Mouse (Mus musculus): ENCODE data around the gene Tspo. TPM values are rescaled to one million over a fixed set of nuclear protein-coding genes. Genes with fewer than 3 reads are reported as not detected.

The Tspo gene
- polyA plus RNA-seq, 1 experiment from 2014 or later = 116 TPM

DNA sequence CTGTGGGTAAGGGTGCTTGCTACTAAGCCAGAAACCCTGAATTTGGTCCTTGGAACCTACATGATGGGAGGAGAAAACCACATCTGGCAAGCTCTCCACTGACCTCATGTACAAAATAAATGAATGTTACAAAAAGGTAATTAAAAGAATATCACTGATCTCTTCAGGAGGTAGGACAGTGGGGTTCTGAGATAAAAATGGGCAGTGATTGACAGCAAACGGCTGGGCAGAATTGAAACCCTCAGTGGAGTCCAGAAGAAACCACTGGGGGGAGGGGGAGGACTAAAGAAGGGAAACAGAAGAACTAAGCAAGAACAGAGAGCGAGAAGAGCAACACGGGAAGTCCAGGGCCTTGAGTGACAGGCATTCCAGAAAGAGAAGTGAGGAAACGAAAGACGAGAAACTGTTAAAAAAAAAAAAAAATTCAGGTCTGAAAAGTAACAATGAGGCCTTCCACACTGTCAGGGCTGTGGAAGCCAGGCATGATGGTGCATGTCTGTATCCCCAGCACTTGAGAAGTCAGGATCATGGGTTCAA lies 2.4 kb upstream of the Tspo start:
- Histone ChIP-seq H3K4me3 (replicated peaks; ENCODE audit: low read length) (no peak overlapping the region), H3K4me2 (ENCODE audit: low read depth, low read length) (no peak overlapping the region), H3K36me3 (ENCODE audit: control insufficient read depth, insufficient read depth, low read length) (no peaks in the 10 kb centered on the region), H3K9me3 (replicated peaks; ENCODE audit: control insufficient read depth, low read length) (no peaks in the 10 kb centered on the region), H3K27me3 (ENCODE audit: control insufficient read depth, insufficient read depth, low read length) (no peaks in the 10 kb centered on the region), H3K4me1 (ENCODE audit: control insufficient read depth, insufficient read depth, low read length) (peaks cover 16% of the 10 kb centered on the region), H3K9ac (ENCODE audit: low read length) (no peak overlapping the region), H3K27ac (ENCODE audit: low read length) (no peak overlapping the region)
- WGBS = 59% methylated on average over 5 of the region's 5 CpGs
- ATAC-seq (ENCODE audit: insufficient read depth, low FRiP score) = no peak

DNA sequence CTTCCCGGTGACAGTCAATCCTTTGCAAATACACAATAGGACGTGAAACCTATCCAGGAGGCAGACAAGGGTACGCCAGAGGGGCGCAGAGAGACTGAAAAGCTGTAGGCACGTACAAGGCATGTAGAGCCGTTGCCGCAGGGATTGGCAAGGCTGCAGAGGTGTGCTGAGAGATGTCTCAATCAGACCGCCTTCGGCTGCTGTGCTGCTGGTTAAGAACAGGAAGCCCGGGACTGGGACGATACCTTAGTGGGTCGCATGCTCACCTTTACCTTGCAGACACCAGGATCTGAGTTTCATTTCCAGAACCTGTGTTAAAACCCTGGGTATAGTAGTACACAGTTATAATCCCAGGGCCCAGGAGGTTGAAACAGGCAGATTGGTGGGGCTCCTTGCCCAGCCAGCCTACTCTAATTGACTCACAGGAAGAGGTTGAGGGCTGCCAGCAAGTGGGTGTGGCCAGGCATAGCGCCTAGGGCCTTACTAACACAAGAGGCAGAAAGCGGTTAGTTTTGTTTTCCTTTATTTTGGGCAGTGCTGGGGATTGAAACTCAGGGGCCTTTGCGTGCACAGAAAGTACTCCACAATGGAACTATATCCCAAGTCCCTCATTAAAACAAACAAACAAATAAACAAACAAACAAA lies 644 bp upstream of the Tspo start:
- ATAC-seq (ENCODE audit: insufficient read depth, low FRiP score) = peak; percentile 68; the same call in 1 of the 2 replicates
- peak overlapping the region; percentile 52 for H3K4me3 ChIP-seq (replicated peaks; ENCODE audit: low read length)
- H3K9ac ChIP-seq (ENCODE audit: low read length) = peak overlapping the region; percentile 71; the same call in 1 of the 2 replicates
- H3K36me3 ChIP-seq (ENCODE audit: control insufficient read depth, insufficient read depth, low read length) = no peaks in the 10 kb centered on the region
- peak overlapping the region; percentile 95 for H3K4me2 ChIP-seq (ENCODE audit: low read depth, low read length)
- H3K27me3 ChIP-seq (ENCODE audit: control insufficient read depth, insufficient read depth, low read length) = no peaks in the 10 kb centered on the region
- peak overlapping the region; percentile 77 for H3K27ac ChIP-seq (ENCODE audit: low read length)
- H3K9me3 ChIP-seq (replicated peaks; ENCODE audit: control insufficient read depth, low read length) = no peaks in the 10 kb centered on the region
- 26% methylated on average over 15 of the region's 15 CpGs for WGBS
- peaks cover 15% of the 10 kb centered on the region for H3K4me1 ChIP-seq (ENCODE audit: control insufficient read depth, insufficient read depth, low read length)

DNA sequence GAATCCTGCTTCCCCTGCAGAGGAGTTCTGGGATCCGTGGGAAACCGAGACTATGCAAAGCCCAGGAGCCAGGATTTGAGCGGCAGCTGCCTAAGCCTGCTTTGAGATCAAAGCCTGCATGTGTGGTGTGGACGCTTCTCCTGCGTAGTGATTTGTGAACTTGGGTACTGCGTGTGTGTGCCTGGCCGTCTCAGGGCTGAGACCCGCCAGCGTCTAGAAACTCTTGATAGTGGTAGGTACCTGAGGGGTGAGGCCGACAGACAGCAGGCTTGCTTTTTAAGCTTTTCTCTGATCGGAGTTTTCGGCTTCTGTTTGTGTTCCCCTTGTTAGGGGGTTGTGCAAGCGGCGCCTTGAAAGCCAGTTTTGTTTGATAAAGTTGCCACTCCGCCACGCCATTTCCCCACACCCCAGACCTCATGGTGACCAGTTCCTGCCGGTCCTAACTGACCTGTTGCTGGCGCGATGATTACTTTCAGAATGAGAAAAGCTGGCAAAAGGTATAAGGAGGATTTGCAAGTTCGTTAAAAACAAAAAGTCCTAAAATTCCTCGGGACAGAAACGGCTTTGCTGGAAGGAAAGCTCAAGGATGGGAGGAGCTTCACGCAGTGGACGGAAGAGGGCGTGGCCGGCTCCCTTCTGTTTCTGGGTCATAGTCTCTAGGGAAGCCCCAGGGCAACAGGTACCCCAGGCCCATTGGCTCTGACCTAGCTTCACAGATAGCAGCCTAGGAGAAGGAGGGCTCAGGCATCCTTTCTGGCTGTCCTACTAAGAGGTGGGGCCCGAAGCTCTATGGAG lies 662 bp downstream of the Tspo start:
- H3K27me3 ChIP-seq (ENCODE audit: control insufficient read depth, insufficient read depth, low read length) = no peaks in the 10 kb centered on the region
- H3K27ac ChIP-seq (ENCODE audit: low read length) = peak overlapping the region; percentile 77
- peak overlapping the region; percentile 52 for H3K4me3 ChIP-seq (replicated peaks; ENCODE audit: low read length)
- peak; percentile 31; the same call in 1 of the 2 replicates for ATAC-seq (ENCODE audit: insufficient read depth, low FRiP score)
- H3K9ac ChIP-seq (ENCODE audit: low read length) = peak overlapping the region; percentile 71
- WGBS = 2% methylated on average over 27 of the region's 27 CpGs
- no peaks in the 10 kb centered on the region for H3K9me3 ChIP-seq (replicated peaks; ENCODE audit: control insufficient read depth, low read length)
- peak overlapping the region; percentile 95 for H3K4me2 ChIP-seq (ENCODE audit: low read depth, low read length)
- H3K4me1 ChIP-seq (ENCODE audit: control insufficient read depth, insufficient read depth, low read length) = peaks cover 15% of the 10 kb centered on the region
- H3K36me3 ChIP-seq (ENCODE audit: control insufficient read depth, insufficient read depth, low read length) = no peaks in the 10 kb centered on the region

DNA sequence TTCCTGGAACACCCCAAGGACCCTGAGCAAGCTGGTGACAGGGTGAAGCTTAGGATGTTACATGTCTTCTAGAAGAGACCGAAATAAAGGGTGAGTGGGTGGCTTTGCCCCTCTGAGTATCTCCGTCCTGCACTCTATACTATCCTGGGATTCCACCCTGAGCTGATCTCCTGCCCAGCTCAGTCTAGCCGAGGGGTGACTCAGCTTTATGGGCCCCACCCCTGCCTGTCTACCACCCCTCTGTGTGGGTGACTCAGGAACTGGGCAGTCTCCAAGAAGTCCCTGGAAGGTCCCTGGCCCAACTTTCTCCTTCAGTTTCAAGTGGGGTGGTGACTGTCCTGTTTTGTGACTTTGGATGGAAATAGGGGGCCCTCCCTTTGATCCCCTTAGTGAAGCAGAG lies 2.0 kb downstream of the Tspo start:
- Histone ChIP-seq H3K9me3 (replicated peaks; ENCODE audit: control insufficient read depth, low read length) (no peaks in the 10 kb centered on the region), H3K4me1 (ENCODE audit: control insufficient read depth, insufficient read depth, low read length) (peaks cover 15% of the 10 kb centered on the region), H3K4me2 (ENCODE audit: low read depth, low read length) (no peak overlapping the region), H3K36me3 (ENCODE audit: control insufficient read depth, insufficient read depth, low read length) (no peaks in the 10 kb centered on the region), H3K27ac (ENCODE audit: low read length) (no peak overlapping the region), H3K9ac (ENCODE audit: low read length) (no peak overlapping the region), H3K27me3 (ENCODE audit: control insufficient read depth, insufficient read depth, low read length) (no peaks in the 10 kb centered on the region), H3K4me3 (replicated peaks; ENCODE audit: low read length) (no peak overlapping the region)
- ATAC-seq (ENCODE audit: insufficient read depth, low FRiP score) = no peak
- 73% methylated on average over 3 of the region's 3 CpGs for WGBS

DNA sequence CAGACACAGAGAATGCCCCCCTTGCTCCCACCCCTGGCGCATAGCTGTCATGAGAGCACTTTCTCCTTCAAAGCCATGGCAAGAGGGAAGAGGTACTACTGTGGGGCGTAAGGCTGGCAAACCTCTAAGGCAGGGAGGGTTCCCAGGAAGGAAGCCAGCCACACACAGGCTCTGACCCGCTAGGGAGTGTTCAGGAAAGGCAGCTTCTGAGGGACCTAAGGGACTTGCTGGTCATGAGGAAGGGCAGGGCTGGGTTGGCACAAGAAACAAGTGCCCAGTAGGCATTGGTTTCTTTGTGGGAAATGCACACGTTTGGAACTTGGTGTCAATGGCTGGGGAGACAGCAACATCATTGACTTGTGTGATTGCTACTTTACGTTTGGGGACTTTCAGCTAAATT lies 2.6 kb downstream of the Tspo start:
- H3K27me3 ChIP-seq (ENCODE audit: control insufficient read depth, insufficient read depth, low read length) = no peaks in the 10 kb centered on the region
- no peak overlapping the region for H3K27ac ChIP-seq (ENCODE audit: low read length)
- no peak overlapping the region for H3K4me3 ChIP-seq (replicated peaks; ENCODE audit: low read length)
- H3K4me1 ChIP-seq (ENCODE audit: control insufficient read depth, insufficient read depth, low read length) = peaks cover 15% of the 10 kb centered on the region
- WGBS = 71% methylated on average over 5 of the region's 5 CpGs
- no peak overlapping the region for H3K9ac ChIP-seq (ENCODE audit: low read length)
- no peak overlapping the region for H3K4me2 ChIP-seq (ENCODE audit: low read depth, low read length)
- no peaks in the 10 kb centered on the region for H3K36me3 ChIP-seq (ENCODE audit: control insufficient read depth, insufficient read depth, low read length)
- no peak for ATAC-seq (ENCODE audit: insufficient read depth, low FRiP score)
- H3K9me3 ChIP-seq (replicated peaks; ENCODE audit: control insufficient read depth, low read length) = no peaks in the 10 kb centered on the region

DNA sequence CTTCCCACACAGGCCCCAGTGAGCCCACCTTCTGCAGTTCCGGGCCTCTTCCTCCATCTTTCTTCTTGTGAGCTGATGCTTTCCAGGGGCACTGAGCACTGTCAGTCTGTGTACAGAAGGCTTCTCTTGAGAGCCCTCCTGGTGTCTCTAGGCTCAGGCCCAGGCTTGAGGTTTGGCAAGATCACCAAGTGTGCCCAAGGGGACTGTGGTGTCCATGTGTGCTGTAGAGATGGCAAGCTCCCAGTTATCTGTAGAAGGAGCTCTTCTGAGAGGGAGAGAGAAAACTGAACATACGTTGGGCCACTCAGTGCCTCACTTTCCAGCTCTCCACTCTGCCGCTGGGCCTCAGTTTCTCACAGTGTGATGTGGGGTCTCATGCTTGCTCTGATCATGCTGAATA lies 4.3 kb downstream of the Tspo start:
- Histone ChIP-seq H3K4me1 (ENCODE audit: control insufficient read depth, insufficient read depth, low read length) (peaks cover 12% of the 10 kb centered on the region), H3K27ac (ENCODE audit: low read length) (no peak overlapping the region), H3K9ac (ENCODE audit: low read length) (no peak overlapping the region), H3K9me3 (replicated peaks; ENCODE audit: control insufficient read depth, low read length) (no peaks in the 10 kb centered on the region), H3K27me3 (ENCODE audit: control insufficient read depth, insufficient read depth, low read length) (no peaks in the 10 kb centered on the region), H3K4me3 (replicated peaks; ENCODE audit: low read length) (no peak overlapping the region), H3K4me2 (ENCODE audit: low read depth, low read length) (no peak overlapping the region), H3K36me3 (ENCODE audit: control insufficient read depth, insufficient read depth, low read length) (no peaks in the 10 kb centered on the region)
- ATAC-seq (ENCODE audit: insufficient read depth, low FRiP score) = no peak
- WGBS = 83% methylated on average over 3 of the region's 3 CpGs

DNA sequence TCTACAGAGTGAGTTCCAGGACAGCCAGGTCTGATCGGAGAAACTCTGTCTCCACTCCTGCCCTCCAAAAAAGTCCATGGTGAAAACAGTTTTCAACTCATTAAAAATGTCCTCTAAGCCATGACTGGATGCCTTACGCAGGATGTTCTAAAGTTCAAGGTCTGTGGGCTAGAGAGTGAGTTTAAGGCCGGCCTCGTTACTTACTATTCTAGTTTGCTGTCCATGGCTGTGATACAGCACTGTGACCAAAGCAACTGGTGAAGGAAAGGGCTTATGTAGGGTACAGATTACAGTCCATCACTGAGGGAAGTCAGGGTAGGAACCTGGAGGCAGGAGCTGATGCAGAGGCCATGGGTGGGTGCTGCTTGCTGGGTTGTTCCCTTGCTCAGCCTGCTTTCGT lies 5.2 kb downstream of the Tspo start:
- Histone ChIP-seq H3K27me3 (ENCODE audit: control insufficient read depth, insufficient read depth, low read length) (no peaks in the 10 kb centered on the region), H3K36me3 (ENCODE audit: control insufficient read depth, insufficient read depth, low read length) (no peaks in the 10 kb centered on the region), H3K4me1 (ENCODE audit: control insufficient read depth, insufficient read depth, low read length) (peaks cover 5% of the 10 kb centered on the region), H3K27ac (ENCODE audit: low read length) (no peak overlapping the region), H3K9ac (ENCODE audit: low read length) (no peak overlapping the region), H3K9me3 (replicated peaks; ENCODE audit: control insufficient read depth, low read length) (no peaks in the 10 kb centered on the region), H3K4me2 (ENCODE audit: low read depth, low read length) (no peak overlapping the region), H3K4me3 (replicated peaks; ENCODE audit: low read length) (no peak overlapping the region)
- 95% methylated on average over 5 of the region's 5 CpGs for WGBS
- no peak for ATAC-seq (ENCODE audit: insufficient read depth, low FRiP score)

DNA sequence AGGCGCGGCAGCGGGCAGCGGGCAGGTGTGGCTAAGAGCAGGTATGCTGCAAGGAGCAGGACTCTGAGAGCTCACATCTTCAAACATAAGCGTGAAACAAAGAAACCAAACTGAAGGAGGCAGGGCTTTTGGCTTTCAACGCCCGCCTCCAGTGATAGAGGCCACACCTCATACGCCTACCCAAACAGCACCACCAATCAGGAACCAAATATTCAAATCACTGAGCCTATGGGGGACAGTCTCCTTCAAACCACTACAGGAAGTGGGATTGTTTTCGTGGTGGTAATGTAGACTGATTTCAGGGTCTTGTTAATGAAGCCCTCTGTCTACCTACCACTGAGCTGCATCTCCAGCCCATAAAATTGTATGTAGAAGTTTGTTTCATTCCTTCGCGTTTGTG lies 6.3 kb downstream of the Tspo start:
- Histone ChIP-seq H3K27me3 (ENCODE audit: control insufficient read depth, insufficient read depth, low read length) (no peaks in the 10 kb centered on the region), H3K36me3 (ENCODE audit: control insufficient read depth, insufficient read depth, low read length) (no peaks in the 10 kb centered on the region; the same call in 1 of the 2 replicates), H3K4me1 (ENCODE audit: control insufficient read depth, insufficient read depth, low read length) (no peaks in the 10 kb centered on the region), H3K9ac (ENCODE audit: low read length) (no peak overlapping the region), H3K4me2 (ENCODE audit: low read depth, low read length) (no peak overlapping the region), H3K27ac (ENCODE audit: low read length) (no peak overlapping the region), H3K4me3 (replicated peaks; ENCODE audit: low read length) (no peak overlapping the region), H3K9me3 (replicated peaks; ENCODE audit: control insufficient read depth, low read length) (no peaks in the 10 kb centered on the region)
- ATAC-seq (ENCODE audit: insufficient read depth, low FRiP score) = no peak
- WGBS = 42% methylated on average over 11 of the region's 11 CpGs

DNA sequence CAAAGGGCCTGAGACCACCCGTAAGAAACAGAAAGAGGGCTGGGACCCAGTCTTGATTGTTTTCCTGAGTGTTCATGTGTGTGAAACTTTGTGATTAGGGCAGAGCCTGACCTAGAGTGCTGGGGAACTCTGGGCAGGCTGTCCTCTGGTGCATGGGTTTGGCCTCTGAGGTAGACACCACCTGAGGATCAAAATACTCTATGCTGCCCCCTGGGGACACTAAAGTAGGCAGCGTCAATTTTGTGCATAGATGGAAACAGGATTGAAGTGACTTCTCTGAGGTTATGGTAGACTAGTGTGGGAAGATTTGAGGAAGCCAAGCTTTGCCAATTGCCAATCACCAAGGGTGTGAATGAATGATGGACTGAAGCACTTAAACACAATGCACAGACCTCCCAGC lies 7.2 kb downstream of the Tspo start:
- Histone ChIP-seq H3K36me3 (ENCODE audit: control insufficient read depth, insufficient read depth, low read length) (no peaks in the 10 kb centered on the region; the same call in 1 of the 2 replicates), H3K27me3 (ENCODE audit: control insufficient read depth, insufficient read depth, low read length) (no peaks in the 10 kb centered on the region), H3K9ac (ENCODE audit: low read length) (no peak overlapping the region), H3K4me1 (ENCODE audit: control insufficient read depth, insufficient read depth, low read length) (no peaks in the 10 kb centered on the region), H3K4me2 (ENCODE audit: low read depth, low read length) (no peak overlapping the region), H3K4me3 (replicated peaks; ENCODE audit: low read length) (no peak overlapping the region), H3K9me3 (replicated peaks; ENCODE audit: control insufficient read depth, low read length) (no peaks in the 10 kb centered on the region), H3K27ac (ENCODE audit: low read length) (no peak overlapping the region)
- no peak for ATAC-seq (ENCODE audit: insufficient read depth, low FRiP score)
- 69% methylated on average over 2 of the region's 2 CpGs for WGBS

Data from stomach, embryonic 16.5 days (tissue).